Mouse (Mus musculus): ENCODE data around the gene Auts2.

- TF ChIP-seq EP300 (IDR thresholded peaks at IDR 0.05; ENCODE audit: insufficient read depth, low read depth, low read length) (no peak), CTCF (IDR thresholded peaks at IDR 0.05) (no peak)
Measured at GRCm38 (mm10) chr5:132067750-132068739, 475.1 kb downstream of the Auts2 start.

Measured in heart, adult 2 months (tissue).